Mouse (Mus musculus): ENCODE results near the gene Usp4. TPM values are rescaled to one million over a fixed set of nuclear protein-coding genes. Genes with fewer than 3 reads are reported as not detected.

Usp4 gene
- polyA plus RNA-seq, 2 experiments, result 86.8 to 102 TPM

- Histone ChIP-seq H3K4me3 (replicated peaks; ENCODE audit: low read length) (no peak overlapping the region), H3K9me3 (ENCODE audit: control insufficient read depth, low read length) (no peaks in the 10 kb centered on the region), H3K4me1 (ENCODE audit: control insufficient read depth, insufficient read depth, low read length) (no peaks in the 10 kb centered on the region), H3K27ac (replicated peaks; ENCODE audit: low read depth, low read length) (no peak overlapping the region), H3K27me3 (ENCODE audit: control insufficient read depth, insufficient read depth, low read length) (no peaks in the 10 kb centered on the region), H3K4me2 (replicated peaks; ENCODE audit: low read depth, low read length, severe bottlenecking) (no peak overlapping the region), H3K9ac (ENCODE audit: low read depth, low read length, severe bottlenecking) (no peak overlapping the region), H3K36me3 (ENCODE audit: control insufficient read depth, insufficient read depth, low read length) (peaks cover 60% of the 10 kb centered on the region)
- ATAC-seq (ENCODE audit: low FRiP score, low read depth) (no peak), DNase-seq (ENCODE audit: low spot score) (no peak)
- WGBS, result 92% methylated on average over 1 of the region's 1 CpGs
- TF ChIP-seq POLR2A (IDR thresholded peaks at IDR 0.05; ENCODE audit: borderline replicate concordance, extremely low read depth, insufficient read depth, insufficient read length), result no peak
Measured at GRCm38 (mm10) chr9:108324784-108325183, 22.9 kb upstream of the Usp4 start.

- H3K27me3 ChIP-seq (ENCODE audit: control insufficient read depth, insufficient read depth, low read length), result no peaks in the 10 kb centered on the region
- no peak overlapping the region for H3K27ac ChIP-seq (replicated peaks; ENCODE audit: low read depth, low read length)
- no peak for TF ChIP-seq POLR2A (IDR thresholded peaks at IDR 0.05; ENCODE audit: borderline replicate concordance, extremely low read depth, insufficient read depth, insufficient read length)
- DNase-seq (ENCODE audit: low spot score) (no peak), ATAC-seq (ENCODE audit: low FRiP score, low read depth) (no peak)
- no peaks in the 10 kb centered on the region for H3K9me3 ChIP-seq (ENCODE audit: control insufficient read depth, low read length)
- H3K4me2 ChIP-seq (replicated peaks; ENCODE audit: low read depth, low read length, severe bottlenecking), result no peak overlapping the region
- WGBS, result 98% methylated on average over 2 of the region's 2 CpGs
- H3K4me1 ChIP-seq (ENCODE audit: control insufficient read depth, insufficient read depth, low read length), result no peaks in the 10 kb centered on the region
- no peak overlapping the region for H3K9ac ChIP-seq (ENCODE audit: low read depth, low read length, severe bottlenecking)
- peaks cover 63% of the 10 kb centered on the region for H3K36me3 ChIP-seq (ENCODE audit: control insufficient read depth, insufficient read depth, low read length)
- no peak overlapping the region for H3K4me3 ChIP-seq (replicated peaks; ENCODE audit: low read length)
Measured at GRCm38 (mm10) chr9:108325811-108326210, 21.8 kb upstream of the Usp4 start.

GRCm38 (mm10) chr9:108337848-108338550 is 9.7 kb upstream of the Usp4 start:
- H3K27me3 ChIP-seq (ENCODE audit: control insufficient read depth, insufficient read depth, low read length), result no peaks in the 10 kb centered on the region
- no peak for ATAC-seq (ENCODE audit: low FRiP score, low read depth)
- peaks cover 36% of the 10 kb centered on the region for H3K36me3 ChIP-seq (ENCODE audit: control insufficient read depth, insufficient read depth, low read length)
- peak overlapping the region; percentile 82 for H3K4me2 ChIP-seq (replicated peaks; ENCODE audit: low read depth, low read length, severe bottlenecking)
- no peak overlapping the region for H3K4me3 ChIP-seq (replicated peaks; ENCODE audit: low read length)
- WGBS, result 69% methylated on average over 10 of the region's 10 CpGs
- no peak for TF ChIP-seq POLR2A (IDR thresholded peaks at IDR 0.05; ENCODE audit: borderline replicate concordance, extremely low read depth, insufficient read depth, insufficient read length)
- H3K27ac ChIP-seq (replicated peaks; ENCODE audit: low read depth, low read length), result peak overlapping the region; percentile 95
- peaks cover 16% of the 10 kb centered on the region for H3K4me1 ChIP-seq (ENCODE audit: control insufficient read depth, insufficient read depth, low read length)
- no peaks in the 10 kb centered on the region for H3K9me3 ChIP-seq (ENCODE audit: control insufficient read depth, low read length)
- DNase-seq (ENCODE audit: low spot score), result no peak
- peak overlapping the region; percentile 84; the same call in 1 of the 2 replicates for H3K9ac ChIP-seq (ENCODE audit: low read depth, low read length, severe bottlenecking)

GRCm38 (mm10) chr9:108338551-108338885 is 9.1 kb upstream of the Usp4 start:
- peaks cover 16% of the 10 kb centered on the region for H3K4me1 ChIP-seq (ENCODE audit: control insufficient read depth, insufficient read depth, low read length)
- 16% methylated on average over 6 of the region's 6 CpGs for WGBS
- ATAC-seq (ENCODE audit: low FRiP score, low read depth), result peak; percentile 12; the same call in 1 of the 2 replicates

GRCm38 (mm10) chr9:108338886-108339781 is 8.5 kb upstream of the Usp4 start, which contains the start of gene Gpx1:
Gene Gpx1, plus strand, starts transcription at chr9:108338903.
- under 1% methylated on average over 49 of the region's 49 CpGs for WGBS
- Histone ChIP-seq H3K9me3 (ENCODE audit: control insufficient read depth, low read length) (no peaks in the 10 kb centered on the region), H3K27ac (replicated peaks; ENCODE audit: low read depth, low read length) (peak within 1 kb of the TSS; percentile 95), H3K4me3 (replicated peaks; ENCODE audit: low read length) (peak within 1 kb of the TSS; percentile 78), H3K27me3 (ENCODE audit: control insufficient read depth, insufficient read depth, low read length) (no peaks in the 10 kb centered on the region), H3K9ac (ENCODE audit: low read depth, low read length, severe bottlenecking) (peak within 1 kb of the TSS; percentile 84), H3K4me2 (replicated peaks; ENCODE audit: low read depth, low read length, severe bottlenecking) (peak within 1 kb of the TSS; percentile 82), H3K4me1 (ENCODE audit: control insufficient read depth, insufficient read depth, low read length) (peaks cover 16% of the 10 kb centered on the region), H3K36me3 (ENCODE audit: control insufficient read depth, insufficient read depth, low read length) (peaks cover 25% of the 10 kb centered on the region)
- TF ChIP-seq POLR2A (IDR thresholded peaks at IDR 0.05; ENCODE audit: borderline replicate concordance, extremely low read depth, insufficient read depth, insufficient read length), result peak; percentile 98; the same call in 1 of the 2 replicates
- DNase-seq (ENCODE audit: low spot score), result peak; percentile 96
- ATAC-seq (ENCODE audit: low FRiP score, low read depth), result peak; percentile 98

More at GRCm38 (mm10) chr9:108338551-108338885, 9.1 kb upstream of the Usp4 start:
- peaks cover 31% of the 10 kb centered on the region for H3K36me3 ChIP-seq (ENCODE audit: control insufficient read depth, insufficient read depth, low read length)
- no peak for DNase-seq (ENCODE audit: low spot score)
- no peaks in the 10 kb centered on the region for H3K9me3 ChIP-seq (ENCODE audit: control insufficient read depth, low read length)
- H3K27me3 ChIP-seq (ENCODE audit: control insufficient read depth, insufficient read depth, low read length), result no peaks in the 10 kb centered on the region
- H3K27ac ChIP-seq (replicated peaks; ENCODE audit: low read depth, low read length), result peak overlapping the region; percentile 95
- H3K9ac ChIP-seq (ENCODE audit: low read depth, low read length, severe bottlenecking), result peak overlapping the region; percentile 84; the same call in 1 of the 2 replicates
- H3K4me2 ChIP-seq (replicated peaks; ENCODE audit: low read depth, low read length, severe bottlenecking), result peak overlapping the region; percentile 82
- TF ChIP-seq POLR2A (IDR thresholded peaks at IDR 0.05; ENCODE audit: borderline replicate concordance, extremely low read depth, insufficient read depth, insufficient read length), result no peak
- peak overlapping the region; percentile 78 for H3K4me3 ChIP-seq (replicated peaks; ENCODE audit: low read length)

All from limb, embryonic 14.5 days (tissue).